Mouse (Mus musculus) cerebellum, adult 9-11 months (tissue): Measurements from ENCODE around the gene Olfr661.

Experiments used
- DNase-seq: peaks from one replicate; pipeline ENCODE4 v3.0.0; 2022

The Olfr661 gene

GRCm38 (mm10) chr7:104686201-104686600, at the start of gene Olfr661:
Gene Olfr661 (plus strand): TSS chr7:104686501.
- DNase-seq, result no peak

- DNase-seq, result no peak
Observed at GRCm38 (mm10) chr7:104646841-104647482, 39.3 kb upstream of the Olfr661 start, which contains the start of gene Olfr658. Gene Olfr658 (minus strand): TSS chr7:104647305.

- DNase-seq, result no peak
Observed at GRCm38 (mm10) chr7:104666453-104666852, 19.8 kb upstream of the Olfr661 start, which contains the start of gene Olfr659. Gene Olfr659 (plus strand): TSS chr7:104666753.
